Mouse (Mus musculus) thymus, postnatal 14 days (tissue): Measurements from ENCODE around the gene Vpreb1.
"Not testable (repeated sequence)": the region's sequence is repeated elsewhere in the genome, so short reads cannot be mapped to it uniquely, and the experiment has no call there.

ENCODE experiments used
- DNase-seq: peaks from one replicate; pipeline ENCODE4 v3.0.0; 2021

Vpreb1 gene

GRCm38 (mm10) chr16:16870617-16871331, at the start of gene Vpreb1, which contains the start of gene Top3b:
Gene Vpreb1, minus strand, starts transcription at chr16:16870843.
Gene Top3b, plus strand, starts transcription at chr16:16870736.
- DNase-seq: peak; percentile 91

- no peak for DNase-seq
Measured at GRCm38 (mm10) chr16:16918441-16919117, 47.9 kb upstream of the Vpreb1 start.

GRCm38 (mm10) chr16:16913440-16913839, 42.8 kb upstream of the Vpreb1 start:
- DNase-seq: no peak

- DNase-seq: peak; percentile 81
Measured at GRCm38 (mm10) chr16:16911641-16912597, 41.3 kb upstream of the Vpreb1 start.

GRCm38 (mm10) chr16:16907799-16908198, 37.2 kb upstream of the Vpreb1 start:
- DNase-seq: no peak

- no peak for DNase-seq
Measured at GRCm38 (mm10) chr16:16903188-16903587, 32.5 kb upstream of the Vpreb1 start.

GRCm38 (mm10) chr16:16902329-16902728, 31.7 kb upstream of the Vpreb1 start:
- DNase-seq: no peak

- DNase-seq: peak; percentile 16
Measured at GRCm38 (mm10) chr16:16897056-16897584, 26.5 kb upstream of the Vpreb1 start.

GRCm38 (mm10) chr16:16896382-16897055, 25.9 kb upstream of the Vpreb1 start, which contains the start of gene Ppm1f:
Gene Ppm1f, plus strand, starts transcription at chr16:16896469.
- peak; percentile 97 for DNase-seq

- DNase-seq: no peak
Measured at GRCm38 (mm10) chr16:16896015-16896381, 25.4 kb upstream of the Vpreb1 start.

- DNase-seq: no peak
Measured at GRCm38 (mm10) chr16:16892366-16892765, 21.7 kb upstream of the Vpreb1 start.

- no peak for DNase-seq
Measured at GRCm38 (mm10) chr16:16888341-16888740, 17.7 kb upstream of the Vpreb1 start.

GRCm38 (mm10) chr16:16879025-16879424, 8.4 kb upstream of the Vpreb1 start:
- no peak for DNase-seq

GRCm38 (mm10) chr16:16870241-16870616, 414 bp downstream of the Vpreb1 start:
- no peak for DNase-seq

- peak; percentile 47 for DNase-seq
Measured at GRCm38 (mm10) chr16:16865696-16866561, 4.7 kb downstream of the Vpreb1 start.

- DNase-seq: no peak
Measured at GRCm38 (mm10) chr16:16865217-16865616, 5.4 kb downstream of the Vpreb1 start.

- DNase-seq: peak; percentile 2
Measured at GRCm38 (mm10) chr16:16863978-16864377, 6.7 kb downstream of the Vpreb1 start, which contains the start of gene Igll1. Gene Igll1, minus strand, starts transcription at chr16:16863985.

GRCm38 (mm10) chr16:16862288-16862687, 8.4 kb downstream of the Vpreb1 start:
- no peak for DNase-seq

- no peak for DNase-seq
Measured at GRCm38 (mm10) chr16:16856731-16857476, 13.7 kb downstream of the Vpreb1 start.

GRCm38 (mm10) chr16:16856054-16856453, 14.6 kb downstream of the Vpreb1 start:
- not testable (repeated sequence) for DNase-seq
